Mouse (Mus musculus) ES-Bruce4 (cell line): ENCODE data around the gene Pex16. TPM values are rescaled to one million over a fixed set of nuclear protein-coding genes. Genes with fewer than 3 reads are reported as not detected.

ENCODE experiments used
- H3K27ac ChIP-seq: 2 replicates; pipeline ENCODE4 v1.5.1; 2012; ENCODE audit warnings: low read length, inconsistent platforms; ENCODE audit not compliant: insufficient read depth
- H3K27me3 ChIP-seq: 2 replicates; pipeline ENCODE4 v1.6.1; 2012; ENCODE audit warnings: mild to moderate bottlenecking, low read length, inconsistent platforms; ENCODE audit not compliant: control insufficient read depth, poor library complexity, insufficient read depth, severe bottlenecking
- H3K36me3 ChIP-seq: 2 replicates; pipeline ENCODE4 v1.6.1; 2012; ENCODE audit warnings: inconsistent platforms, mild to moderate bottlenecking, low read length, moderate library complexity; ENCODE audit not compliant: control insufficient read depth, poor library complexity, insufficient read depth, severe bottlenecking
- H3K4me1 ChIP-seq: one replicate; pipeline ENCODE4 v1.8.1; 2011; ENCODE audit warnings: low read length; ENCODE audit not compliant: control insufficient read depth, insufficient read depth
- H3K4me3 ChIP-seq: 2 replicates; pipeline ENCODE4 v1.5.1; 2011; ENCODE audit warnings: low read depth, mild to moderate bottlenecking, low read length
- H3K9ac ChIP-seq: 2 replicates; pipeline ENCODE4 v1.6.1; 2012; ENCODE audit warnings: low read depth, mild to moderate bottlenecking, inconsistent platforms; ENCODE audit not compliant: poor library complexity, severe bottlenecking
- H3K9me3 ChIP-seq: replicated peaks from 2 replicates; pipeline ENCODE4 v1.6.1; 2012; ENCODE audit warnings: mild to moderate bottlenecking, low read length, inconsistent platforms; ENCODE audit not compliant: control insufficient read depth, poor library complexity, insufficient read depth, severe bottlenecking
- CTCF ChIP-seq: IDR thresholded peaks from one replicate; pipeline ENCODE4 v1.8.1; 2011; ENCODE audit warnings: low read depth, low read length
- EP300 ChIP-seq: IDR thresholded peaks from 2 replicates; pipeline ENCODE4 v1.6.1; 2011; ENCODE audit warnings: low read depth, low read length; ENCODE audit not compliant: insufficient read depth
- POLR2A ChIP-seq: IDR thresholded peaks from one replicate; pipeline ENCODE4 v1.8.1; 2011; ENCODE audit warnings: low read length; ENCODE audit not compliant: insufficient read depth
- polyA plus RNA-seq: library from polyadenylated mRNA; stranded (reverse); fragments of >200 nt; gene quantifications from 2 replicates; pipeline ENCODE4 v1.2.4, GENCODE M21; 2011; ENCODE audit warnings: low read depth; ENCODE audit not compliant: missing spikeins, insufficient read depth, insufficient read length

Gene Pex16
- polyA plus RNA-seq, 1 experiment: 7.9 TPM

DNA sequence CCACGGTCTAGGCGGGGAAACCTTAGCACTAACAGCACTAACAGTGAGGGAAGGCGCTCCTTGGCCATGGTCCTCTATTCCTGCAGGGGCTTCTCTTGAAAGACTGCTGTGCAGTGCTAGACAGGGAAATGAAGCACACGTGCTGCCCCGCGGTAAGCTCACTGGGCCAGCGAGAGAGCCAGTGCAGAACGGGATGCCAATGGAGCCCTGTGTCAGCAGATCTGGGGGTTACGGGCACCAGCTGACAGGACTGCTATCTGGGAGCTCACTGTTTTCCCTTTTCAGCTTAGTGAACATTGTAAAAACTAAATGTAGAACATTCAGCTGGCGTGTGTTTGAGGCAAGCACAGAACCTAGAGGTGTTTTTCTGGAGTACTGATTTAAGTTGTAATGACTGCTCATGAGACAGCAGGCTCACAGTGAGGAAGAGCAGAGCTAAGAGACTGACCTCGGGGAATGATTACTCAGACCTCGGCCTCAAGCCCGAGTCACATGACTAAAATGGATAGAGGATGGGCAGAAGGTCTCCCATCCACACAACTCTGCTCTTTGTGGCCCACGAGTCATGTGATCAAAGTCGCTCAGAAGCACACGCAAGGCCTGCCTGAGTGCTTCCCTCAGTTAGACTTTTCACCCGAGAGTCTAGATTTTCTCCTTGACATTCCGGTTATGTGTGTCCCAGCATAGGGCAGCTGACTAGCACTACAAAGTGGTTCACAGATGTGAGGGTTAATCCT, 34.0 kb downstream of the Pex16 start:
- H3K4me1 ChIP-seq: no peaks in the 10 kb centered on the region
- H3K36me3 ChIP-seq: peaks cover 8% of the 10 kb centered on the region; the same call in 1 of the 2 replicates
- no peak overlapping the region for H3K27ac ChIP-seq
- H3K27me3 ChIP-seq: no peaks in the 10 kb centered on the region
- no peak overlapping the region for H3K4me3 ChIP-seq
- H3K9ac ChIP-seq: no peak overlapping the region
- TF ChIP-seq EP300: no peak
- TF ChIP-seq POLR2A: no peak
- TF ChIP-seq CTCF: no peak
- no peaks in the 10 kb centered on the region for H3K9me3 ChIP-seq

DNA sequence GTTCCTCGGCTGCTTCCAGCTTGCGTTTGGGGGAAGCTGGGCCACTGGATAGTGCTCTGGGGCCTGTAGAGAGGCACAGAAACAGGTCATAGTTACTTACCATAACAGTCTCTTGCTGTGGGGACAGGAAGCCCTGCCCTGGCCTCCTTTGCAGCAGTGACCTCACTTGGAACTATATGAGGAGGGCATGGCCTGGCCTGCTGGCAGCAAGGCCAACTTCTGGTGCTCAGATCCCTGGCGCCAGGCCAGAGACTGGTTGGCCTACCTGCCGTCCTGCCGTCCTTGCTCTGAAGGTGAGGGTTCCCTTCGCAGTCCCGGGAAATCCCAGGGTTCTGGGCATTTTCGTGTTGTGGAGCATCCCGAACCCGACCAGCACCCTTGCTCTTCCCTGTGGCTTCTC, 37.2 kb downstream of the Pex16 start:
- Histone ChIP-seq H3K4me1 (no peaks in the 10 kb centered on the region), H3K27me3 (no peaks in the 10 kb centered on the region), H3K36me3 (peaks cover 8% of the 10 kb centered on the region; the same call in 1 of the 2 replicates), H3K27ac (no peak overlapping the region), H3K9me3 (no peaks in the 10 kb centered on the region), H3K4me3 (no peak overlapping the region), H3K9ac (no peak overlapping the region)
- TF ChIP-seq EP300: no peak

DNA sequence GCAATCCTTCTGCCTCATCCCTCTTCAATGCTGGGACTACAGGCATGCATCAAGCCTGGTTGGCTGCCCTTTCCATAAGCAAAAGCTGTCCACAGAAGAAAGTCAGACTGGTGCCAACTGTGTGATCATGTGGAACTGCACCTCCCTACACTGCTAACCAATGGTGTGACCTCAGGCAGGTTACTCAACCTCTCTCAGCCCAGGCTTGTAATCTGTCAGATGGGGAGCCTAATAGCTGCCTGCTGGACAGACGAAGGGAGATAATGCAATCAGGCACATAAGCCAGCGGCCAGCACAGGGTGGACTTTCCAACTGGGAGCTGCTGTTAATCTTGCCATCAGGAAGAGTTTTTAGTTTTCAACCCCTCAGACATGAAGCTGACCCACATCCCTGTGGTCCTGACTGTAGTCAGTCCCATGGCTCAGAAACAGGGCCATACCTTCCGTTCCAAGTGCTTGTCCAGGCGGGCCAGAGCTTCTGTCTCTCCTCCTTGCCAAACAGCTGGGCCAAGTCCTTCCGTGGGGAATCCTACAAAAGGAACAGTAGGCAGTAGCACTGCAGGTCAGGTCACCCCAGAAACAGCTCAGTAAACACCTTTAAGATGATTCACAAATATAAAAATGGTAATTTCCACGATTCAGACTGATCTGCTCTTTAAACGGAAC, 47.4 kb downstream of the Pex16 start:
- Histone ChIP-seq H3K27me3 (no peaks in the 10 kb centered on the region), H3K36me3 (no peaks in the 10 kb centered on the region), H3K4me3 (no peak overlapping the region), H3K27ac (no peak overlapping the region), H3K9ac (no peak overlapping the region), H3K4me1 (peaks cover 2% of the 10 kb centered on the region), H3K9me3 (no peaks in the 10 kb centered on the region)
- TF ChIP-seq POLR2A (no peak), CTCF (no peak), EP300 (no peak)

DNA sequence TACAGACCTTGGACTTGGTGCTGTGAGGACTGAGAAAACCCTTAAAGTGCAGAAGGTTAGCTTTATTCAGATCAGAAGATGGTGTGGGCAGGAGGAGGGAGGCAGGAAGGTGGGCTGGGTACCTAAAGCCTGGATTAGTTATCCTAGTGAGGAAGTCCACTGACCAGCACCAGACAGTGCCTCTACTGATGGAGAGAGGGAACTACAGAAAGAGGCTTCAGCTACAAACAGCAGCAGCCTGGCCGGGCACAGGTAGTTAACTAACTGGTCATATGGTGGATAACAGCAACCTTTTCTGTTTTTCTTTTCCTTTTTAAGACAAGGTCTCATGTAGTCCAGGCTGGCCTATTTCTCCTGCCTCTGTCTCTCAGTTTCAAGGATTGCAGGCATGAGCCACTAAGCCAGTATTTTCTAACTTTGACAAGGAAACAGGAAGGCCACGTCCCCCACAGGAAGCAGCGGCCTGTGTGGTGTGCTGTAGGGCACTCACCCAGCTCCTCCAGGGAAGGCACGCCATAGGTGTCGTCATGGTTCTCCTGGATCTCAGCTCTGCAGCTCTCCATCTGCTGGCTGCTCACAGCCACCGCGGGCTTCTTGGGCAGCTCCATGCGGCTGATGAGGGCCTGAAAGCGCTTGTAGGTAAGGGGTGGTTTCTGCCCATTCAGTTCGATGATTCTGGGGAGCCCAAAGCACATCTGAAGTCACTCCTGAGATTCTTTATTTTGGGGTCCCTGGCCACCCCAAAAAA, 48.1 kb downstream of the Pex16 start:
- Histone ChIP-seq H3K9me3 (no peaks in the 10 kb centered on the region), H3K9ac (no peak overlapping the region), H3K36me3 (no peaks in the 10 kb centered on the region), H3K27me3 (no peaks in the 10 kb centered on the region), H3K27ac (no peak overlapping the region), H3K4me1 (peaks cover 2% of the 10 kb centered on the region), H3K4me3 (no peak overlapping the region)
- TF ChIP-seq CTCF (peak; percentile 15), EP300 (no peak)

GRCm38 (mm10) chr2:92423156-92423555, 48.7 kb downstream of the Pex16 start:
- no peak for TF ChIP-seq CTCF
- TF ChIP-seq POLR2A: no peak
- no peak for TF ChIP-seq EP300
- H3K4me3 ChIP-seq: no peak overlapping the region
- H3K27ac ChIP-seq: no peak overlapping the region
- no peak overlapping the region for H3K9ac ChIP-seq
- no peaks in the 10 kb centered on the region for H3K36me3 ChIP-seq
- H3K4me1 ChIP-seq: peaks cover 5% of the 10 kb centered on the region
- no peaks in the 10 kb centered on the region for H3K9me3 ChIP-seq
- H3K27me3 ChIP-seq: no peaks in the 10 kb centered on the region
